Mouse (Mus musculus): Measurements from ENCODE around the gene Plod2. TPM values are rescaled to one million over a fixed set of nuclear protein-coding genes. Genes with fewer than 3 reads are reported as not detected.

Plod2 gene
- polyA plus RNA-seq, 1 experiment, result 1.5 TPM

DNA sequence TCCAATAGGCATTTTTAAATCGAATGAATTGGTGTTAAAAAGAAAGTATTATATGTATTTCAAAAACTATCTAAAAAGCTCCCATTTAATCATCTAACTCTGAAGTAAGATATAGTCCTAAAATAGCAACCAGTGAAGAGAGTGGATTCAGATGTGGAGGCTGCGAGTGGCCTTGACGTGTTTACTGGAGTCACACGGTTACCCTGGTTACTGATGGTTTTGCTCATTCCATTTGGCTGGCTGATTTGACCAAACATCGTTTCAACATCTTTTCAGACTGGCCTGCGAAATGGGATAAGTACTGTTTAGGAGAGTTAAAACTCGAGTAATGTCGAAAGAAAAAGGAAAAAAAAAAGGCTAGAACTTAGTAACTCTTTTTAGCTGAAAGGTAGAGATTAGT lies 71.2 kb downstream of the Plod2 start:
- WGBS, result 78% methylated on average over 8 of the region's 8 CpGs
- no peaks in the 10 kb centered on the region for H3K27me3 ChIP-seq (ENCODE audit: control insufficient read depth, insufficient read depth, low read length)

DNA sequence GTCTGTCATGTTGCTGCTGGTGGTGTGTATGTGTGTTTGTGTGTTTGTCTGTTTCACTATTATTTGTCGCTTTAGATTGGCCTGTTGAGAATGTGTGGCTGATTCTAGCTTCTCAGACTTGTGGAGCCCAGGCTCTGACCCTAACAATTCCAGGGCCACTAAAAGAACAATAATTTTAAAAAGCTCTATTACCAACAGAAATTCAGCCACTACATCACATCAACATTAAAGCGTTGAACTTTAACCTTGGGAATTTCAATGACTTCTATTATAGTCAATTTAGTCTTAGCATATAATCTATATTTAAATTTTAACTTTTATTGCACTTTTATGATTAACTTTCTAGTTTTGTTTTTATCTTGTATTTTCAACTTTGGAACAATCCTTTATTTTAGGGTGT lies 74.4 kb downstream of the Plod2 start:
- Histone ChIP-seq H3K4me3 (ENCODE audit: extremely low read depth, insufficient read depth, insufficient read length) (no peak overlapping the region), H3K27me3 (ENCODE audit: control insufficient read depth, insufficient read depth, low read length) (no peaks in the 10 kb centered on the region), H3K36me3 (ENCODE audit: control insufficient read depth, insufficient read depth, low read length) (no peaks in the 10 kb centered on the region), H3K27ac (ENCODE audit: insufficient read depth, low read length) (no peak overlapping the region), H3K4me1 (ENCODE audit: control insufficient read depth, insufficient read depth, insufficient read length) (no peaks in the 10 kb centered on the region)
- TF ChIP-seq POLR2A (IDR thresholded peaks at IDR 0.05; ENCODE audit: low read depth, low read length) (no peak), CTCF (IDR thresholded peaks at IDR 0.05; ENCODE audit: extremely low read depth, insufficient read depth, insufficient read length, insufficient replicate concordance) (no peak)
- DNase-seq (ENCODE audit: low read depth in 1 of 2, low spot score in 2 of 2), result no peak
- 96% methylated on average over 2 of the region's 2 CpGs for WGBS

More for the DNA sequence above, 71.2 kb downstream of the Plod2 start:
- H3K4me3 ChIP-seq (ENCODE audit: extremely low read depth, insufficient read depth, insufficient read length), result no peak overlapping the region
- no peaks in the 10 kb centered on the region for H3K36me3 ChIP-seq (ENCODE audit: control insufficient read depth, insufficient read depth, low read length)
- TF ChIP-seq CTCF (IDR thresholded peaks at IDR 0.05; ENCODE audit: extremely low read depth, insufficient read depth, insufficient read length, insufficient replicate concordance) (no peak), POLR2A (IDR thresholded peaks at IDR 0.05; ENCODE audit: low read depth, low read length) (no peak)
- no peak for DNase-seq (ENCODE audit: low read depth in 1 of 2, low spot score in 2 of 2)
- H3K4me1 ChIP-seq (ENCODE audit: control insufficient read depth, insufficient read depth, insufficient read length), result no peaks in the 10 kb centered on the region
- H3K27ac ChIP-seq (ENCODE audit: insufficient read depth, low read length), result no peak overlapping the region

DNA sequence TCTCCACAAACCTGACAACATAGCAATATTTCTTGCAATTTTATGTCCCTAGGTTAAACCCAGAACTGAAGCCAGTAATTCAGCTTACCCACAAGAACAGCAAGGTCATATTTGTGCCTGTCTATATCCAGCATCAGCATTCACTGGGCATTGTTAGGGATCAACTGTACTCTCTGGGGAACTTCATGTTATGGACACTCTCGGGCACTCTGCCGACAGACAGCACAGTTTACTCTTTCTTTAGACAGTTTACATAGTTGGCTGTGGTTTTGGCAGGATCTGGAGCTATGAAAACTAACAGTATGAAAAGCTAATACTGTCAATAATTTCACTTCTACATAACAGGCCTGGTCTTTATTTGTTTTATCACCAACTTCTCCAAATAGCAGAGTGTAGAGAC lies 75.4 kb downstream of the Plod2 start:
- DNase-seq (ENCODE audit: low read depth in 1 of 2, low spot score in 2 of 2), result no peak
- TF ChIP-seq POLR2A (IDR thresholded peaks at IDR 0.05; ENCODE audit: low read depth, low read length), result no peak
- no peak for TF ChIP-seq CTCF (IDR thresholded peaks at IDR 0.05; ENCODE audit: extremely low read depth, insufficient read depth, insufficient read length, insufficient replicate concordance)
- H3K36me3 ChIP-seq (ENCODE audit: control insufficient read depth, insufficient read depth, low read length), result no peaks in the 10 kb centered on the region
- 95% methylated on average over 2 of the region's 2 CpGs for WGBS
- no peaks in the 10 kb centered on the region for H3K4me1 ChIP-seq (ENCODE audit: control insufficient read depth, insufficient read depth, insufficient read length)
- H3K27ac ChIP-seq (ENCODE audit: insufficient read depth, low read length), result no peak overlapping the region
- H3K4me3 ChIP-seq (ENCODE audit: extremely low read depth, insufficient read depth, insufficient read length), result no peak overlapping the region
- no peaks in the 10 kb centered on the region for H3K27me3 ChIP-seq (ENCODE audit: control insufficient read depth, insufficient read depth, low read length)

DNA sequence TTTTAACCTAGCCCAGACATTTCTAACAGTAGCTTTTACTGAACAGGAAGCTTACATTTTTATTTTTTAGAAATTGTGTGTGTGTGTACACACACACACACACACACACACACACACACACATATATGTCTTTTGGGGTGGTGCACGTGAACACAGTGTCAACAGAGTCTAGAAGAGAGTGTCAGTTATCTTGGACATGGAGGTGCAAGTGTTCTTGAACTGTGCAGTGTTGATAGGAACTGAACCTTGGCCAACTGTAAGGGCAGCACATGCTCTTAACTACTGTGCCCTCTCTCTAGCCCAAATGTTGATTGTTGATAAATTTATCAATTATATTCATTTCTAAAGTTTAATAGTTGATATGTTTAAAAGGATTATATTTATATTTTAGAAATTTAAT lies 78.1 kb downstream of the Plod2 start:
- H3K36me3 ChIP-seq (ENCODE audit: control insufficient read depth, insufficient read depth, low read length), result no peaks in the 10 kb centered on the region
- TF ChIP-seq POLR2A (IDR thresholded peaks at IDR 0.05; ENCODE audit: low read depth, low read length) (no peak), CTCF (IDR thresholded peaks at IDR 0.05; ENCODE audit: extremely low read depth, insufficient read depth, insufficient read length, insufficient replicate concordance) (no peak)
- 76% methylated on average over 1 of the region's 1 CpGs for WGBS
- H3K27me3 ChIP-seq (ENCODE audit: control insufficient read depth, insufficient read depth, low read length), result no peaks in the 10 kb centered on the region
- H3K4me3 ChIP-seq (ENCODE audit: extremely low read depth, insufficient read depth, insufficient read length), result no peak overlapping the region
- H3K27ac ChIP-seq (ENCODE audit: insufficient read depth, low read length), result no peak overlapping the region
- H3K4me1 ChIP-seq (ENCODE audit: control insufficient read depth, insufficient read depth, insufficient read length), result no peaks in the 10 kb centered on the region
- no peak for DNase-seq (ENCODE audit: low read depth in 1 of 2, low spot score in 2 of 2)

DNA sequence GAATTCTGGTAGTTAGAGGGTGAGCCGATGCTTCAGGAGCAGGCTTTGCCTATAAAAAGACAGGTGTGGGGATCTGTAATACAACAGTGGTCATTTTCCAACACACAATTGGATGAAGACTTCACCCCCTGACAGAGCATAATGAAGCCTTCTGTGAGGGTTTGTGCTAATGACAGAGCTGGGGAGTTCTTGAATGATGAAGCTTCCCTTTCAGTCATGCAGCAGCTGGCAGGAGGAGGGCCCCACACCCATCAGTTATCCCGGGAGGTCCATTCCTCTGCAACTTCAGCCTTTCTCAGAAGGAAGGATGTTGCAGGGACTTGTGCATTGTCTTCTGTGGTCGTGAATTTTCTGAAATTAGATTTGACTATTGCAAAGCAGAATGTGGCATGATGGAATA lies 79.2 kb downstream of the Plod2 start:
- TF ChIP-seq POLR2A (IDR thresholded peaks at IDR 0.05; ENCODE audit: low read depth, low read length), result no peak
- no peak for TF ChIP-seq CTCF (IDR thresholded peaks at IDR 0.05; ENCODE audit: extremely low read depth, insufficient read depth, insufficient read length, insufficient replicate concordance)
- H3K36me3 ChIP-seq (ENCODE audit: control insufficient read depth, insufficient read depth, low read length), result no peaks in the 10 kb centered on the region
- H3K27me3 ChIP-seq (ENCODE audit: control insufficient read depth, insufficient read depth, low read length), result no peaks in the 10 kb centered on the region
- WGBS, result 77% methylated on average over 3 of the region's 3 CpGs
- no peak overlapping the region for H3K27ac ChIP-seq (ENCODE audit: insufficient read depth, low read length)
- no peaks in the 10 kb centered on the region for H3K4me1 ChIP-seq (ENCODE audit: control insufficient read depth, insufficient read depth, insufficient read length)
- DNase-seq (ENCODE audit: low read depth in 1 of 2, low spot score in 2 of 2), result no peak
- H3K4me3 ChIP-seq (ENCODE audit: extremely low read depth, insufficient read depth, insufficient read length), result no peak overlapping the region

DNA sequence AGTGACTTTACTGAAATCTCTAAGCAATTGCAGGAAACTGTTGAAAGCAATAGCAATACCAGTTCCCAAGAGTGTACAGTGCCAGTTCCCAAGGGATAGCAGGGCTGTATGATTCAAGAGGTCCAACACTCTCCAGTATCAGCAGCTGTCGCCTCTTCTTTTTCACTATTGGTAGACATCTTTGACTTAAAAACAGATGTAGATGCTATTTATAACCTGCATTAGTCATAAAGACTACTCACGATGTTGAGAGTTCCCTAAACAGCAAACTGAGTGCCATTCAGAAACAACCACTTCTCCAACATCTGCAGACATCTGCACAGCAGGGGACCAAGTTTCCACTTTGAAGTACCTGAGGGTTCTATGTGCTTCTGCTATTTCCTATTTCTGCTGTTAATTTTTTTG lies 79.9 kb downstream of the Plod2 start:
- 34% methylated on average over 2 of the region's 2 CpGs for WGBS
- no peaks in the 10 kb centered on the region for H3K27me3 ChIP-seq (ENCODE audit: control insufficient read depth, insufficient read depth, low read length)
- H3K4me1 ChIP-seq (ENCODE audit: control insufficient read depth, insufficient read depth, insufficient read length), result no peaks in the 10 kb centered on the region
- no peak for DNase-seq (ENCODE audit: low read depth in 1 of 2, low spot score in 2 of 2)
- no peak overlapping the region for H3K4me3 ChIP-seq (ENCODE audit: extremely low read depth, insufficient read depth, insufficient read length)
- H3K36me3 ChIP-seq (ENCODE audit: control insufficient read depth, insufficient read depth, low read length), result no peaks in the 10 kb centered on the region
- TF ChIP-seq POLR2A (IDR thresholded peaks at IDR 0.05; ENCODE audit: low read depth, low read length), result no peak
- TF ChIP-seq CTCF (IDR thresholded peaks at IDR 0.05; ENCODE audit: extremely low read depth, insufficient read depth, insufficient read length, insufficient replicate concordance), result no peak
- no peak overlapping the region for H3K27ac ChIP-seq (ENCODE audit: insufficient read depth, low read length)

DNA sequence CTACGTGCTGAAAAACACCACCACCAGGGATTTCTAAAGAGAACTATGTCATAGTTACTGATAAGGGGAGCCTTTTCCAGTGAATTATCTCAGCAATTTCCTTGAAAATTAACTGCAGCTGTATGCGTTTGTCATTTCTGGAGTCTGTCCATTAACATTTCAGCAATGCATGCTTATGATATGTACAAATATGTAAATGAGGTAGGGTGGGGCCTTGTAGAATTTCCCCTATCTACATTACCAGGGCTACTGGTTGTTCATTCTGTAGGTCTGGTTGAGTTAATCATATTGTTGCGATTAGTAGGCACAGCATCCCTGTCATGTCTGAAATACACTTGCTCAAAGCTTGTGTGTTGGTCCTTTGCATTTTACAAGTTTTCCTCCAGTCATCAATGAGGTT lies 92.8 kb downstream of the Plod2 start:
- no peaks in the 10 kb centered on the region for H3K36me3 ChIP-seq (ENCODE audit: control insufficient read depth, insufficient read depth, low read length)
- H3K27me3 ChIP-seq (ENCODE audit: control insufficient read depth, insufficient read depth, low read length), result no peaks in the 10 kb centered on the region
- no peak overlapping the region for H3K4me3 ChIP-seq (ENCODE audit: extremely low read depth, insufficient read depth, insufficient read length)
- no peaks in the 10 kb centered on the region for H3K4me1 ChIP-seq (ENCODE audit: control insufficient read depth, insufficient read depth, insufficient read length)
- no peak for DNase-seq (ENCODE audit: low read depth in 1 of 2, low spot score in 2 of 2)
- no peak overlapping the region for H3K27ac ChIP-seq (ENCODE audit: insufficient read depth, low read length)
- TF ChIP-seq POLR2A (IDR thresholded peaks at IDR 0.05; ENCODE audit: low read depth, low read length) (no peak), CTCF (IDR thresholded peaks at IDR 0.05; ENCODE audit: extremely low read depth, insufficient read depth, insufficient read length, insufficient replicate concordance) (no peak)
- 79% methylated on average over 3 of the region's 3 CpGs for WGBS
